Mouse (Mus musculus) CH12F3 (cell line): ENCODE measurements around the gene Vcam1.

ENCODE experiments used
- in situ Hi-C: fragments of 300-500 bp; cut with MboI; formaldehyde crosslinking; loops from 2 replicates; pipeline ENCODE4 v1.14.3; 2020; ENCODE audit warnings: low sequenced_read_pairs

The Vcam1 gene

DNA sequence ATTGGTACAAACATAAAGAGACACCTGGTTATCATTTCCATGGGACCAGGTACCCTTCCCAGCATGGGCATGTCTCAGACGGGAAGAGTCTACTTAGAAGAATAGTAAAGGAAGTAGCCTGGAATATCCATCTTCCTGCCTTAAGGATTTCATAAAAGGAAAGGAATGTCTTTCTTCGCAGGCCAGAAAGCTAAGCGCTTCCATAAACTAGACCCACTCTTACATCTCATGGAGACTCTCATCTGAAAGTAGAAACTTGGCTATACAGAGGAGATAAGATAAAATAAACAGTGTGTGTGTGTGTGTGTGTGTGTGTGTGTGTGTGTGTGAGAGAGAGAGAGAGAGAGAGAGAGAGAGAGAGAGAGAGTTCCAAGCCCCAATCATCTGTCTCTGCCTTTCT is 36.9 kb downstream of the Vcam1 start:
- in situ Hi-C loops: no loop called here

DNA sequence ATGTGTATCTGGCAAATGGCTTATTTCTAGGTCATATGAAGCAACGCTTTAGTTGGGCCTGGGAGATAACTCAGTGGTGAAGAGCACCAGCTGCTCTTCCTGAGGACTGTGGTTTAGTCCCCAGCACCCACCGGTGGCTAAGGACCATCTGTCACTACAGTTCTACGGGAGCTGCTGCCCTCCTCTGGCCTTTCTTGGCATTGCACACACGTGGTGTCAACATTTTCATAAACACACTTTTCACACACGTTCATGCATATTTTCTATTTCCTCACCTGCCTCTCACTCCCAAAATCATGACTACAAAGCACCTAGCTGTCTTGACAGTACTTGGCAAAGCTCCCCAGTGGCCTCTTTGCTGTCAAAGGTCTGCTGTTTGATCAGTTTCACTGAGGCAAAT is 37.8 kb downstream of the Vcam1 start:
- in situ Hi-C loops: no loop called here

DNA sequence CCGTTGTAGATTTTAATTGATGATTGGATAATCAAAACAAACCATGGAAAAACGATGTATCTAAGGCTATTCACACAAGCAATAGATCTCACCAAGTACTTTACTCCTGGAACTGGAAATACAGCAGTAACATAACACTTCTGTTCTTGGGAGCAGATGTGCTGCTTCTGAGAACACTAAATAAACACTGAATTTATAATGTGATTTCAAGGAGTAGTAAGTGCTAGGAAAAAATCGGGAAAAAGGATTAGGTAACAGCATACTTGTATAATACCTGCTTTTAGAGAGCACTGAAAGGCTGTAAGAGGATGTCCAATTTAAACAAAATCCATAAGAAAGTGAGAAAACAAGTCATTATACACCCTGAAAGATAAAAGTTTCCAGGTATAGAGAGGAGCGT is 43.5 kb downstream of the Vcam1 start:
- in situ Hi-C loops: no loop called here

DNA sequence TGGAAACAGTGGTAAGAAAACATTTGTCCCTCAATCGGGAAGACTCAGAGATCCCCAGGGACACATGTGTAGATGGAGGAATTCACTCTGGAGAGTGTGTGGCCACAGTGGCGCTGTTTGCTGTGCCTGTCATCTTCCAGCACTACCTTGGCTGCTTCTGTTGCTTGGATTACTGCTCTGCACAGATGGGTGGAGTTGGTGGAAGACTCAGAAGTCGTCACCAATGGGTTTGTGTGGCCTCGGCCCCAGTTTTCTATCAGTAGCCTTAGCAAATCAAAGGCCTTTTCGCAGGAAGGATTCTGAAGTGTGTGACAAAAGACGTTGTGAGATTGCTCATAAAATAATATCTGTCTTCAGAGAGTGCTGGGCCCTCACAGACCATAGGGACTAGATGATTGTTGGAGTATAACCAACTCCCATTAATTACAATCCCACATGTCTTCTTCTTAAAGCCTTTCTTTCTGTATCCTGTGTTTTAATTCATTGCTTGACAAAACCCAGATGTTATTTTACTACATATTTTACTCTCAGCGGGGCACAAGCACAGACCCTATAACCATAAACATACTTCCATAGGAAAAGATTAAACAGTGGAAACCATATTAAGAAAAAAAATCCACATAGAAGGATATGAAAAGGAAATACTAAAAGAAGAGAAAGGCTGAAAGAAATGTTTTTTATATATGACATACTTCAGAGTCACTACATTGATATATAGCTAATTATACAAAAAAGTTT is 48.4 kb downstream of the Vcam1 start:
- in situ Hi-C loops: no loop called here

DNA sequence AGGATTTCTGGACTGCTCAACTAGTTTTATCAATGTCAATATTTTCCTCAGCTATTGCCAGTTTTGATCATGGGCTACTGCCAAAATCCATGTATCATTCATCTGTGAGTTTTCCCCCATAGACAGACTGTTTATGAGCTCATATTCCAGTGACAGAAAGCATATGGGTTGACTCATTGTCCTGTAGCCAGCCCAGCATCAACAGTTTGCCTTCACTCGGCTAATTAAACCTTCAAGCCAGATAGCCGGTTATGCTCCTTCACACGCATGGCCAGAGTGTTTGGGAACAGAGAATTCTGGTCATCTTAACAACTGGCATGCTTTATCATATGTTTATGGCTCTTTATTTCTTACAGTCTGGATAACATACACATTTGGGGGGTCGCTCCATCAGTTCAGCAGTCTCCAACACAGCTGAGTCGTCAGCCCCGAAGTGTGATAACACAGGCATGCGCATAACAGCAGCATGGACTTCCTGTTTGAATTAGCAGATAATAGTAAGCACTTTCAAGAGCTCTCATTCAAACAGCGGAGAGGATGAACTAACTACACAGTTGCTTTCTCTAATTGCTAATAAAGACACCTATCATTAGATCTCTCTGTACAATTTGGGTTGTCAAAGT is 49.2 kb downstream of the Vcam1 start:
- in situ Hi-C loops: no loop called here

DNA sequence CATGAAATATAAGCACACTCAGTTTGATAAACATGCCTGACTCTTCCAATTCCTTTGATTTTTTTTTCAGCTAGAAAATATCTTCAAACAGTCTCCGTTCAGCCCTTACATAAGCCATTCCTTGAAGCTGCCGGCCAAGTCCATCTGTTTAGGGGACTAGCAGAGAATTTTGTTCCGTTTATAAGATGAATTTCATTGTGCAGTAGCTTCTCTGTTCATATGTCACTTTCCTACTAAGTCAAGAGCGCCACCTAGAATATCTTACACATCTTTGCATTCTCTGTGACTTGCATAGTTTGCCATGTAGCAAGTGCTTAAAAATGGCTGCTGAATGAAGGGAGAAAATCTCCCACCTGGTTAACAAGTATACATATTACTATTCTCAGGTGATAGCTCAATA is 51.0 kb downstream of the Vcam1 start:
- in situ Hi-C loops: no loop called here

DNA sequence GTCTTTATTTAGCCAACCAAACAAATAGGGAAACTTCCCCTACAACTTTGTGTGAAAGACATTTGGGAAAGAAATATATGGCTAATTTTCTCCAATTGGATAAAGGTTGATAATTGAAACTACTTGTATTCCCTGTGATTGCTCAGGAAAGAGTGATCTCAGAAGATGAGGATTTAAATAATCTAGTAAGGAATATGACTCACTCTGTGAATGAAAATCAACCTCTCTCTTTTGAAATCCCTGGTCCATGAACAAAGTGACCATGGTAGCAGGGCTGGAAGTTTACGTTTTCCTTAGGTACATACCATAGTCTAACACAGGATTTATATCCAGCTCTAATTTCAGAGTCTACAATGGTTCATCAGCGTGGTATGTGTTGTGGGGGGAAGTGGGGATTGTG is 52.7 kb downstream of the Vcam1 start:
- in situ Hi-C loops: no loop called here

DNA sequence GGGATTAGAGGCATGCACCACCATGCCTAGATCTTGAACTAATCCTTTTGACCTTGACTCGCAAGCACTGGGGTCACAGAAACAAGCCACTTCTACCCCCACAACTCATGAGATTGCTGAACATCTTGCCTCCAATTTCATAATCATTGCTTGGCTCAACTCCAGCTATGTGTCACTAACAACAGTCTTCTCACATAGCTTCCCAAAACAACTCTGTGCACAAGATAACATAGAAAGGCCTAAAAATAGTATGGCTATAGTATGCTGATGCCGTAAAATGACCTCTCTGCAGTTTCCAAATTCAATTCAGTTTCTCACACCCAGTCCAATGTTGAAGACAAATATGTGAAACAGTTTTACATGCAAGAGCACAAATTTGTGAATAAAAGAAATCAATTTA is 56.9 kb downstream of the Vcam1 start:
- in situ Hi-C loops: no loop called here

DNA sequence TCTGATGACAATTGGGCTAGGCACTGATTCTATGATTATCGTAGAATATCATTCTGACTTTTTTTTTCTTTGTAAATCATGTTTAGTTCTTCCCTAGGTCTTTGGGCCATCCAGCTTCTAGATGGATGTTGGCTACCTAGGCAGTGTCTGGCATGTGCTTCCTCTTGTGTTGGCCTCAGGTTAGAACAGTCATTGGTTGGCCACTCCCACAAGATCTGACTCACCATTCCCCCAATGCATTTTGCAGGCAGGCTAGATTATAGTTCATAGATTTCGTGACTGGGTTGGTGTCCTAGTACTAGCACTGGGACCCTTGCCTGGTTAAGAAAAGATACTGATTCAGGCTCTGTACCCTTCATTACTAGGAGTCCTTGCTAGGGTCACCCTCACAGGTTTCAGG is 67.3 kb downstream of the Vcam1 start:
- in situ Hi-C loops: no loop called here

DNA sequence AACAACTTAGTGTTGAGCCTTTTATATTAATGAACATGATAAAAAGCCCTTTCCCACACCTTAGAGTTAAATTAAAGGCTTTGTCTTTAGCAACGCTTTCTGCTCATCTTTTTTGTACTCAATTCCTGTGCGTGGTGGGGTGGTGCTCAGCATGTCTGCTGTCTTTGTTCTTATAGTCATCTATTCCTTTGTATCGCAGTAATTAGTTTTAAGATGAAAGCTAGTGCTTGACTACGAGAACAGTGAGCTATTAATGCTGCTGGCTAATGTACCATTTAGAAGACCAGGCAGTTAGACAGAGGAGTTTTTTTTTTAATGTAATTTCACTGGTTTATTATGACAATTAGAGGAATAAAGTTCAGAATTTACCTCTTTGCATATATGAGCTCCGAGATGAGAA is 69.2 kb downstream of the Vcam1 start:
- in situ Hi-C loops: no loop called here
